Mouse (Mus musculus) mouse trophoblast stem cell (cell line): Measurements from ENCODE around the gene Wnt2.

Source experiments
- in situ Hi-C, 2 experiments: fragments of 300-500 bp; cut with MseI, MboI; formaldehyde crosslinking; loops; 2 replicates in 1 of 2; 3 replicates in 1 of 2; pipeline ENCODE4 v1.15.1; 2025

Wnt2 gene

DNA sequence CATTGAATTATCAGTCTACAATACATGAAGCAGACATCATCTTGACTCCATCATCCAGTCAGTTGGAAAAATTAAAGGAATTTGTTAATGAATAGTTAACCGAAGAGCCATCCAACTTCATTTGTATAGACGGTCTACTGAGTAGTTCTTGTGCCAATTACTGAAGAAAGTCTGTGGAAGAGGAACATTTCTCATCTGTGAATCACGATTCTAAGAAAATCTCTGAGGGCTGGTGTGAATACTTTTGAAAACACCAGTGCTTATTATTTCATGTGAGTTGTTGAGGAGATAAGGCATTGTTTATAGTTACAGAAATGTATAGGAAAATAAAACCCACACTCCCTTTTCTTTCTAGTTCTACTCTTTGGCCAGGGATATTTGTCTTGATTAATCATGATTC, 51.5 kb downstream of the Wnt2 start:
- in situ Hi-C loops, result no loop called here

DNA sequence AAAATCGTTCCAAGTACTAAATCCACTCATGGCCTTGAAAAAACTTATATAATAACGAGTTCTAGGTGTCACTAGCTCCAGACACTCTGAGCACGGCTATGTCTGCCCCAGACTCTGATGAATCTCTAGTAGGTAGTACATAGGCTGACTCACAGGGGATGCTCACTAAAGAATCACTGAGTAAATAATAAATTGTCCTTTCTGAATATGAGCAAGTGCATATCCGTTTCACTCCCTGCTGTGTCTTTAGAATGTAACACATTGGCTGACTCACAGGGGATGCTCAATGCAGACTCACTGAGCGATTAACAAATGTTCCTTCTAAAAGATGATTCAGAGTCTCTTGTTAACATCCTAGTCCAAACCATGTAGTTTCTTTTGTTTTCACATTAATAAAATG, 52.1 kb downstream of the Wnt2 start:
- in situ Hi-C loops, result no loop called here

DNA sequence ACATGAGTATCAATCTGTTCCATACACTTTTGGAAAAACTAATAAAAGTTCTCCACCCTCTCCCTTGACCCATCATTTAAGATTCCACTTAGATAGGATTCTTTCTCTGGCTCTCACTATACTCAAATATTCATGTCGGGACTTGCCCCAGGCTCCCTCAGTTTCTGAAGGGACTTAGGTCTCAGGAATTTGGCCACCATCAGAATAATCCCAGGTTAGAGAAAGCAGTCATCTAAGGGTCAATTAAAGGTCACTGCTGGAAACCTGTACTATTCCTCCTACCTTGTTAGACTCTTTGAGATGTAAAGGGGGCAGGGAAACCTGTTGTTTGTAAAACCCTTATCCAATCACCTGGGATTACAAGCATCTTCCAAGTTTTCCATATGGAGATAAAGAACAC, 53.2 kb downstream of the Wnt2 start:
- in situ Hi-C loops, result no loop called here

DNA sequence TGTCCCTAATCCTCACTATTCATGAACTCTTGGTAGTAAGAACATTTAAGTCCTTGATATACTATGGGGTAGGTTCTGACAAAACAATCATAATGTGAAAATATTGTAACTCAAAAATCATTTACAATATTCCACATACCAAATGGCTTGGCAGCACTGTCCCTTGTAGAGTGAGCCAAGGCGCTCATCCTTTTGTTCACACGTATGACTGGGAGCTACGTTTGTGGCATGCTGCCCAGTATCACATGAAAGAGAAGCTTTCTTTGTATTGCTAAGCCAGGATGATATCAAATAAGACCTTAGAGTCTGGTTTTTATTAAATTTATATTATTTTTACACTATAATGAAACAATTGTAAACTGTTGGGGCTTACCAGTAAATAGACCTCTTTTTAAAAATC, 56.0 kb downstream of the Wnt2 start:
- in situ Hi-C loops, result no loop called here

DNA sequence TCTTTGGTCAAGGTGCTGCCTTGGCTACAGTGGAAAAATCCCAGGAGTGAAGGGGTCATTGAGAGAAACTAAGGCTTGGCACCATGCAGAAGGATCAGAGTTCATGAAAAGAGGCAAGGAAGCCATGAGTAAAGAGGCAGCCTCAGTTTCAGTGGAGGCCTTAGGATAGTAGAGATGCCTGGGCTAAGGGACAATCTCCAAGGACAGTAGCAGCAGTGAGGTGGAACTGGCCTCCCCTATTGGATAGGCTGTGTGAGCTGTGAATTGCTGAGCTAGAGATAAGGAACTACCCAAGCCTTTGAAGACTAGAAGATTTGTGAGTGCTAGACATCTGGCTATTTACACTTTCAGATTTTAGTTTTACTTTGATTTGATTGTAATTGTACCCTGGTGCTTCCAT, 59.0 kb downstream of the Wnt2 start:
- in situ Hi-C loops, result no loop called here

DNA sequence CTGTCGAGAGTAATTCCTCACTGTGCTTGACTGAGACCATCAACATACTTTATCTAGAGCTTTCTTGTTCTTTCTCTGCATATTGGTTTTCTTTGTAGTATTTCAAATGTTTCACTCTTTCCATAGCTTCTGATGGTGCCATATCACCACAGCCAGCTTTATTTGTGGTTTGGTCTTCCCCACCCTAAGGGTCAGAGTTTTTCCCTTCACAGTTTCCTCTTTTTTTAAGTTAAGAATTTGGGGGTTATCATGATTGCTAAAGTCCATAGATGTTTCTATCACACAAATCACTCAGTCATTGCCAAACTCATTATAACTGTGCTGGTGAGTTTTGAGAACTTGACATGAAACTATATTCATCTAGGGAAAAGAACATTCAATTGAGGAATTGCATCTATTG, 60.6 kb downstream of the Wnt2 start:
- in situ Hi-C loops, result no loop called here

DNA sequence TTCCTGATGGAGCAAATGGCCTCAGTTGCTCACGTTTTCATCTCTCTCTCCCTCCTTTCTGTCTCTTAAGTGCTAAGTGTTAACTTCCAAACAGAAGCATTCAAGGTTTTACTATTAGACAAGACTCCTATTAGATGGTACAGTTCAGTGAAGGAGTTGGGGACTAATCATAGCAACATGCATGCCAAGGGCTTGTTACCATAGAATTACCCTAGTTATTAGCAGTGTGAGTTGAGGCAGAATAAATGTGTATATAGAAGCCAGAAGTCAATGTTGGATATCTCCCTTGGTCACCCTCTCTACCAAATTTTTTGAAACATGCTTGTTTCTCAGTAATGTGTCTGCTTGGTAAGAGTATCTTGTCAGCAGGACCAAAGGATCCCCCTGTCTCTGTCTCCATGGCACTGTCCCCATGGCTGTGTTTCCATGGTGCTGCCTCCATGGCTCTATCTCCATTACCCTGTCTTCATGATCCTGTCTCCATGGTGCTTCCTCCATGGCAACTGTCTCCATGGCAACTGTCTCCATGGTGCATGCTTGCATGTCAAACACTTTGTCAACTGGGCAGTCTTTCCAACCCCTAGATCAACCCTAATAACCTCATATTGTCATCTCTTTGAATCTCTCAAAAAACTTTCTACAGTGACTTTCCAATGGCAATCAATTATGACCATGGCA, 61.8 kb downstream of the Wnt2 start:
- in situ Hi-C loops, result no loop called here

DNA sequence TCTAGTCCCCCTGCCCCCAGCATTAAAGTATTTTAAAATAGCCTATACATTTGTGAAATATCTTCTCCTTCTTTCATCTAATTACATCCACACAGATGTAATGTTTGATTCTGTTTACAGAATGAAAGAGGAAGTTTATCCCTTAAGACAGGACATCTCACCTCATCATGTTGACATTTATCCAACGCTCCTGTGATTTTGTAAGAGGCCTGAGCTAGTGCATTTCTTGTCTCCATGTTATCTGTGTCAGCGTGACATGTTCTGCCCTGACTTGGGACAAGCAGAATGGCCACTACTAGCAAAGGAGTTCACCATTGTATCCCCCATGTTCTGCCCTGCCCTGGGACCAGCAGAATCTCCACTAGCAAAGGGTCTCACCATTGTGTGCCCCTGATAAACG, 66.9 kb downstream of the Wnt2 start:
- in situ Hi-C loops, result no loop called here

DNA sequence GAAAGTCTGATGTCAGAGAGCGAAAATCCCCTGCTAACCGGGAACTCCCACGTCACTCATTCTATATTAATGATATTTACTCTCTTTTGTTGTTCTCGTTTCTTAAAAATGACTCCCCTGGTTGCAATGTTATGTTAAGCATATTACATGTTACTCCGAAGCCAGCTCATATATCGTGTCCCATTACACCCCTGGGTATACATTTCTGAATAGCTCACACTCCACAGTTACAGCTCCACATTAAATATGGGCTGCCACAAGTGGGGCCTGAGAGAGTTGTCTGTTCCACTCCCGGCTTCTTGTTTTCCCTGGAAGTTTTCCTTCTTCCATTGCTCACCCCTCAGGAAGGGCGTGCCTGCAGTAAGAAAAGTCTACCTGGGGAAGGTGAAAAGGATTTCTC, 78.6 kb downstream of the Wnt2 start:
- in situ Hi-C loops, result no loop called here

DNA sequence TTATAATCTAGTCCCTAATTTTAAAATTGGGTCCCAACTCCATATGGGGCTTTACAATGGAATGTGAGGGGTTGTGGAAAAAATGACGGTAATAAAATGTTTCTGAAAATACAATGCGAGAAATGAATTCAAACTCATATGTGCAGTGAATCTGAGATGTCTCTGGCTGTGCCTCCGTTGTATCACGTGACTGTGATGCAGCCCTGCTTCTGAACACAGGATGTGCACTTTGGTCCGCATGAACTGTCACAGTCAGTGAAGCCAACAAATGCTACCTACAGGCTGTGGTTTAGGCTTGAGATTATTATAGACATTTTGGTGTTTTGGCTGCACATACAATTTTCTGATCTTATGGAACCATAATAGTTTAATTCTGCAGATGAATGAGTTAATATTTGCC, 81.3 kb downstream of the Wnt2 start:
- in situ Hi-C loops, result no loop called here

DNA sequence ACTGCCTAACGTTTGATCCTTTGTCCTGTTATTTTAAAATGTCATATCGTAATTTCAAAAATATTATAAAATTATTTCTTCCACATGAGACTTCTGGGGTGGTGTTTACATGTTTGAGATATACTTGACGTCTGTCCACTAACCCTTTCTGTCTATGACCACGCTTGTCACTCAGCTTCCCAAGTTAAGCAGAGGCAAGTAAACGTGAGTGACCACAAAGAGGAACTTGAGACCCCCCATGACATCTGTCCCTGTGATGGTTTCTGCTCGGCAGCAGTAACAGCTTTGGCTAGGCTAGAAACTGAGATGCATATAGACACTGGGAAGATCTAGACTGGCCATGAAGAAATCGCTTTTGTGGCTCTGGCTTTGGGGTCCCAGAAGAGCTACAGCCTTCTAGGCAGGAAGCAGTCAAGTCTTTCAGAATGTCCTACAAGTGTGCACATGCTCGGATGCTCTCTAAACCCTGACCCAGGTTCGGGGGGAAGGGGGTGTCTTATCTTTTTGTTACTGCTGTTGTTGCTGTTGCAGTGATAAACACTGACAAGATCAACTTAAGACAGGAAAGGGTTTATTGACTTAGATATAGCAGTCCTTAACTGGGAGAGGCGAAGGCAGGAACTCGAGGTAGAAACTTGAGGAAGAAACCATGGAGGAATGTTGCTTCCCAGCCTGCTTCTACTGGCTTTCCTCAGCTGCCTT, 83.1 kb downstream of the Wnt2 start:
- in situ Hi-C loops, result no loop called here

DNA sequence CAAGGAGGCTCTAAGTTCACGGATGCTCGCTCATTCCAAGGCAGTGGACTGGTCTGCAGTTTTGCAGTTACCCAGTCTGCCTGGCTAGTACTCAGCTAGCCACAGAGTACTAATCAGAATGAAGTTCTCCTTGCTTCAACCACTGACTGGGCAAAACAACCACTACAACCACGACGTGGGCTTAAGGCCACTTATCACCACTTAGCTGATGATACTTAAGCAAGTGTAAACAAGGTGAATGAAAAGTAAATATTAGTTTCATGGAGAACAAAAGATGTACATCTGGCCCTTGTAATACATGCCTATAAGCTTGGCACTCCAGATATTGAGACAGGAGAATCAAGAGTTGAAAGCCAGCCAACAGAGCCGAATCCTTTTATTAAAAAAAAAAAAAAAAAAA, 83.9 kb downstream of the Wnt2 start:
- in situ Hi-C loops, result no loop called here

DNA sequence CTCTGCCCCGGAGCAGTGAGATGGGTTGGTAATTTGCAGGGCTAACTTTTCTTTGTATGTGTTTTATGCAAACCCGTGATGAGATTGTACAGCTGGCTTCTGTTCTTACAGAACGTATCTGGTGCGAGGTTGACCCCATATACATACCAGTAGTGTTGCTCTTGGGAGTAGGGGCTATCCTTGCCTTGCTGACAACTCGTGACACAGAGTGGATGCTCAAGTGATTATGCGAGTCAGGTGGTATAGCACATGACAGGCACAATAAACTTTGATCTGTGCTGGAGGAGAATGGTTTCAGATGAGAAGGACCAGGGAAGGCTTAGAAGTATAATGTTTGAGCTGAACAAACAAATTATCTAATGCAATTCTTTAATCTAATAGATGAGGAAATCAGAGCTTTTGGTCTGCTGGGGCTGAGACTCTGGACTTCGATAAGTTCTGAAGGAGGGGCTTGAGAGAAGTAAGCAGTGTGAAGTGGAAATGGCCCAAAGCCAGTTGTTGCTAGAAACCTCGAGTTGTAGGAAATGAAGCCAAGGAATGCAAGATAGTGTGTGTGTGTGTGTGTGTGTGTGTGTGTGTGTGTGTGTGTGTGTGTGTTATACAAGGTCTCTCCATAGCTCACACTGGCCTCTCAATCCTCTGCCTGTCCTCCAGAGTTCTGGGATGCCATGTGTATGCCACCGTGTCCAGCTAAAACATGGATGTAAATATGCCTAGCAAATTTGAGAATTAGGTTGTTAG, 86.3 kb downstream of the Wnt2 start:
- in situ Hi-C loops, result no loop called here

DNA sequence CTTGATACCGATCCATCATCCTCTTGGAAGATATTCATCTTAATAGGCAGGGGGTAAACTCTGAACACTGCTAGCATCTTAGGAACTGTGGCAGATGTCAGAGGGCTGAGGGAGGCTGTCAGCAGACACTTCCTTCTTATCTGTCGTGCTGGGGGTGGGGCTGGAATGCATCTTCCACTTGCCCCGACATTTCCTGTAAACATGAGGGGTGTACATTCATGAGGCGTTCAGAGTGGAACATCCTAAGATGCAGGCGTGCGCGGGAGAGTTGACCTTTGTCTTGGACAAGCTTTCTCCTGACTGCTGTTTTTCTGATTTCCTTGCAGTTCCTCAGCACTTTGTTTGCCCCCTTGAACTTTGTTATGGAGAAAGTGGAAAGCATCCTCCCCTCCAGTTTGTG, 88.0 kb downstream of the Wnt2 start:
- in situ Hi-C loops, result no loop called here

DNA sequence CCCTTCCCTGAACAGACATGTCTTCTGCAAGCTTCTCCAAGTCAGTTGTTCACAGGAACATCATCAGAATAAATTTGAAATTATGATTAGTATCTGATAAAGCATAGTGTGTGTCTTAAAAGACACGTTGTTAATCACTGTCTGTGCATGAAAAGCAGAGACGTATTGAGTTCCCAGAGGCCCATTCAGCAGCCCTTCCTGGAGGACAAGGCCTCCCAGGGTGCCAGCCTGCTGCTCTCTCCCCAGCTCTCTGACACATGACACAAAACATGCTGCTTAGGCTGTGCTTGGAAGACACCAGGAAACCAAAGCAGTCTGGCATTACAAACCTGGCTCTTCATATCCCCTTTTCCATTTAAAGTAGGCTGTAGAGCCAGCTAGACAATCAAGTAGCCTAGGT, 88.5 kb downstream of the Wnt2 start:
- in situ Hi-C loops, result no loop called here
